Mouse (Mus musculus) midbrain, postnatal 0 days (tissue): Measurements from ENCODE around the gene R3hdm2. TPM values are rescaled to one million over a fixed set of nuclear protein-coding genes. Genes with fewer than 3 reads are reported as not detected.
A peak's percentile ranks its signal among the peaks of the same experiment; 100 is the strongest.

Source experiments
- ATAC-seq: fragments of 200-750 bp; cut with Nextera tagmentation; 2 replicates; pipeline ENCODE4 v1.8.0; 2017; ENCODE audit warnings: moderate number of reproducible peaks, mild to moderate bottlenecking, moderate TSS enrichment, moderate library complexity; ENCODE audit not compliant: low FRiP score
- DNase-seq: peaks from one replicate; pipeline ENCODE4 v3.0.0-alpha.2; 2015; ENCODE audit warnings: low spot score
- H3K27ac ChIP-seq: fragments of 300-500 bp; sonication (generic); 2 replicates; pipeline ENCODE4 v1.5.1; 2014; ENCODE audit warnings: low read depth, mild to moderate bottlenecking, low read length, mixed read lengths
- H3K27me3 ChIP-seq: fragments of 300-500 bp; sonication (generic); 2 replicates; pipeline ENCODE4 v1.6.1; 2014; ENCODE audit warnings: low read length, control low read depth, mixed read lengths; ENCODE audit not compliant: insufficient read depth
- H3K36me3 ChIP-seq: fragments of 300-500 bp; sonication (generic); 2 replicates; pipeline ENCODE4 v1.6.1; 2014; ENCODE audit warnings: low read length, control low read depth, mixed read lengths; ENCODE audit not compliant: insufficient read depth
- H3K4me1 ChIP-seq: fragments of 300-500 bp; sonication (generic); 2 replicates; pipeline ENCODE4 v1.6.1; 2014; ENCODE audit warnings: mild to moderate bottlenecking, control low read depth, antibody characterized with exemption, low read length, mixed read lengths; ENCODE audit not compliant: insufficient read depth
- H3K4me2 ChIP-seq: fragments of 300-500 bp; sonication (generic); 2 replicates; pipeline ENCODE4 v1.6.1; 2014; ENCODE audit warnings: low read depth, mild to moderate bottlenecking, low read length, mixed read lengths; ENCODE audit not compliant: poor library complexity, severe bottlenecking
- H3K4me3 ChIP-seq: fragments of 300-500 bp; sonication (generic); 2 replicates; pipeline ENCODE4 v1.5.1; 2014; ENCODE audit warnings: low read depth, mild to moderate bottlenecking, low read length, moderate library complexity
- H3K9ac ChIP-seq: fragments of 300-500 bp; sonication (generic); replicated peaks from 2 replicates; pipeline ENCODE4 v1.6.1; 2014; ENCODE audit warnings: mild to moderate bottlenecking, low read length, moderate library complexity, mixed read lengths; ENCODE audit not compliant: poor library complexity, severe bottlenecking
- H3K9me3 ChIP-seq: fragments of 300-500 bp; sonication (generic); 2 replicates; pipeline ENCODE4 v1.6.1; 2016; ENCODE audit warnings: low read length, control low read depth
- CTCF ChIP-seq: IDR thresholded peaks from 2 replicates; pipeline ENCODE4 v1.5.1; 2016; ENCODE audit warnings: antibody characterized with exemption, mild to moderate bottlenecking
- WGBS: fragments of 180-500 bp; shearing (Covaris S2); extraction: QIAGEN DNeasy Blood & Tissue Kit; methylation state at CpG from one replicate; pipeline ENCODE4 v1.1.7; 2014; 5-methylcytosine and 5-hydroxymethylcytosine counted together
- polyA plus RNA-seq: library from polyadenylated mRNA; unstranded; fragments of >200 nt; fragmentation: Nextera tagmentation; extraction: Ambion mirVana; gene quantifications from 2 replicates; pipeline ENCODE4 v1.2.1, GENCODE M21; 2015
- total RNA-seq: library from RNA; depleted of rRNA; stranded (reverse); fragments of >200 nt; gene quantifications from 2 replicates; pipeline ENCODE4 v1.2.3, GENCODE M21; 2014

Gene R3hdm2
- total and polyA plus RNA-seq, 2 experiments from 2014 or later = 40.0 to 52.0 TPM

- peak; percentile 34 for DNase-seq
- no peaks in the 10 kb centered on the region for H3K4me1 ChIP-seq
- H3K4me3 ChIP-seq = no peak overlapping the region
- ATAC-seq = 0 out of 2 replicates have a peak, but pooled peaks have one; percentile 34
- H3K9me3 ChIP-seq = no peaks in the 10 kb centered on the region
- TF ChIP-seq CTCF = no peak
- no peak overlapping the region for H3K9ac ChIP-seq
- 0 out of 2 replicates have a peak overlapping the region, but pooled peaks have one; percentile 38 for H3K27ac ChIP-seq
- H3K27me3 ChIP-seq = no peaks in the 10 kb centered on the region
- peaks cover 37% of the 10 kb centered on the region for H3K36me3 ChIP-seq
- H3K4me2 ChIP-seq = no peak overlapping the region
- WGBS = 69% methylated on average over 18 of the region's 18 CpGs
Measured at GRCm38 (mm10) chr10:127490160-127491127, 110.3 kb downstream of the R3hdm2 start.

GRCm38 (mm10) chr10:127491128-127491512 lies 111.0 kb downstream of the R3hdm2 start:
- Histone ChIP-seq H3K9ac (no peak overlapping the region), H3K4me3 (no peak overlapping the region), H3K27me3 (no peaks in the 10 kb centered on the region), H3K4me1 (no peaks in the 10 kb centered on the region), H3K4me2 (no peak overlapping the region), H3K36me3 (peaks cover 39% of the 10 kb centered on the region), H3K9me3 (no peaks in the 10 kb centered on the region), H3K27ac (0 out of 2 replicates have a peak overlapping the region, but pooled peaks have one; percentile 21)
- DNase-seq (no peak), ATAC-seq (no peak; the same call in 1 of the 2 replicates)
- TF ChIP-seq CTCF = no peak
- 57% methylated on average over 8 of the region's 8 CpGs for WGBS

GRCm38 (mm10) chr10:127492118-127492517 lies 112.0 kb downstream of the R3hdm2 start:
- Histone ChIP-seq H3K27ac (no peak overlapping the region), H3K4me2 (no peak overlapping the region), H3K4me3 (no peak overlapping the region), H3K9me3 (no peaks in the 10 kb centered on the region), H3K27me3 (no peaks in the 10 kb centered on the region), H3K9ac (no peak overlapping the region), H3K4me1 (no peaks in the 10 kb centered on the region), H3K36me3 (peaks cover 45% of the 10 kb centered on the region)
- TF ChIP-seq CTCF = no peak
- no peak for DNase-seq
- no peak for ATAC-seq
- WGBS = 94% methylated on average over 3 of the region's 3 CpGs

- H3K9ac ChIP-seq = no peak overlapping the region
- DNase-seq = no peak
- TF ChIP-seq CTCF = no peak
- WGBS = 93% methylated on average over 3 of the region's 3 CpGs
- H3K27me3 ChIP-seq = no peaks in the 10 kb centered on the region
- no peak for ATAC-seq
- H3K27ac ChIP-seq = no peak overlapping the region
- H3K36me3 ChIP-seq = peaks cover 61% of the 10 kb centered on the region
- no peak overlapping the region for H3K4me3 ChIP-seq
- H3K4me2 ChIP-seq = no peak overlapping the region
- no peaks in the 10 kb centered on the region for H3K4me1 ChIP-seq
- no peaks in the 10 kb centered on the region for H3K9me3 ChIP-seq
Measured at GRCm38 (mm10) chr10:127496156-127496555, 116.0 kb downstream of the R3hdm2 start.

- WGBS = 83% methylated on average over 5 of the region's 5 CpGs
- Histone ChIP-seq H3K4me1 (no peaks in the 10 kb centered on the region), H3K9ac (no peak overlapping the region), H3K4me2 (no peak overlapping the region), H3K9me3 (no peaks in the 10 kb centered on the region), H3K4me3 (no peak overlapping the region), H3K27ac (no peak overlapping the region), H3K36me3 (peaks cover 50% of the 10 kb centered on the region), H3K27me3 (no peaks in the 10 kb centered on the region)
- ATAC-seq (no peak), DNase-seq (no peak)
- TF ChIP-seq CTCF = no peak
Measured at GRCm38 (mm10) chr10:127499516-127499915, 119.4 kb downstream of the R3hdm2 start.

- no peak for DNase-seq
- ATAC-seq = no peak
- no peak for TF ChIP-seq CTCF
- Histone ChIP-seq H3K9me3 (no peaks in the 10 kb centered on the region), H3K4me3 (no peak overlapping the region), H3K27me3 (no peaks in the 10 kb centered on the region), H3K4me1 (no peaks in the 10 kb centered on the region), H3K27ac (no peak overlapping the region), H3K36me3 (peaks cover 45% of the 10 kb centered on the region), H3K4me2 (no peak overlapping the region), H3K9ac (no peak overlapping the region)
- 96% methylated on average over 4 of the region's 4 CpGs for WGBS
Measured at GRCm38 (mm10) chr10:127500042-127500441, 119.9 kb downstream of the R3hdm2 start.
